Mouse (Mus musculus) G1E (cell line): Measurements from ENCODE around the gene F5. TPM values are rescaled to one million over a fixed set of nuclear protein-coding genes. Genes with fewer than 3 reads are reported as not detected.

Source experiments
- ATAC-seq: 2 replicates; pipeline ENCODE4 v1.8.0; 2016; ENCODE audit warnings: mild to moderate bottlenecking; ENCODE audit not compliant: insufficient number of reproducible peaks, poor library complexity, low FRiP score, severe bottlenecking; ENCODE audit errors: extremely low read depth
- DNase-seq: peaks from one replicate; pipeline ENCODE4 v3.0.0; 2012; ENCODE audit warnings: low spot score
- H3K27me3 ChIP-seq: 2 replicates; pipeline ENCODE4 v1.6.1; 2012; ENCODE audit warnings: mild to moderate bottlenecking, low read length, inconsistent platforms; ENCODE audit not compliant: insufficient read depth
- H3K36me3 ChIP-seq: replicated peaks from 2 replicates; pipeline ENCODE3; 2012; ENCODE audit warnings: mild to moderate bottlenecking, inconsistent platforms
- H3K4me1 ChIP-seq: 2 replicates; pipeline ENCODE4 v1.6.1; 2012; ENCODE audit warnings: low read depth, low read length, inconsistent platforms, mixed read lengths; ENCODE audit not compliant: insufficient read depth
- H3K4me3 ChIP-seq: 2 replicates; pipeline ENCODE4 v1.5.1; 2012; ENCODE audit warnings: low read depth, mild to moderate bottlenecking, inconsistent platforms, low read length, moderate library complexity, mixed read lengths
- H3K9me3 ChIP-seq: replicated peaks from 2 replicates; pipeline ENCODE4 v1.6.1; 2012; ENCODE audit warnings: inconsistent platforms
- CTCF ChIP-seq: IDR thresholded peaks from 2 replicates; pipeline ENCODE4 v1.5.1; 2012; ENCODE audit warnings: low read depth, low read length, inconsistent platforms, mixed read lengths
- GATA1 ChIP-seq: IDR thresholded peaks from 2 replicates; pipeline ENCODE4 v1.6.1; 2012; ENCODE audit warnings: borderline replicate concordance, low read length, inconsistent platforms, mixed read lengths
- GATA2 ChIP-seq: IDR thresholded peaks from 2 replicates; pipeline ENCODE4 v1.6.1; 2012; ENCODE audit warnings: low read depth, low read length, inconsistent platforms, borderline replicate concordance
- POLR2AphosphoS5 ChIP-seq: IDR thresholded peaks from 2 replicates; pipeline ENCODE4 v1.6.1; 2012; ENCODE audit warnings: low read depth, low read length, inconsistent platforms; ENCODE audit not compliant: insufficient replicate concordance
- TAL1 ChIP-seq: conservative IDR thresholded peaks from 2 replicates; pipeline ENCODE4 v1.6.1; 2012; ENCODE audit warnings: low read depth, low read length, inconsistent platforms, mixed read lengths
- polyA plus RNA-seq: library from polyadenylated mRNA; stranded (reverse); fragments of >175 nt; gene quantifications from 2 replicates; pipeline ENCODE4 v1.2.3, GENCODE M21; 2012
- total RNA-seq, 2 experiments: library from RNA; stranded (forward) in 1 of 2; stranded (reverse) in 1 of 2; fragments of 200-1000 nt in 1 of 2; fragments of >200 nt in 1 of 2; fragmentation: Nextera tagmentation in 1 of 2; gene quantifications; 2 replicates each; pipeline ENCODE4 v1.2.3; 2014 to 2017

Gene F5
- total and polyA plus RNA-seq, 3 experiments: 0.01 to 0.05 TPM; not detected in 1

GRCm38 (mm10) chr1:164249332-164249711 is 97.7 kb downstream of the F5 start:
- H3K4me1 ChIP-seq: peaks cover 48% of the 10 kb centered on the region

DNA sequence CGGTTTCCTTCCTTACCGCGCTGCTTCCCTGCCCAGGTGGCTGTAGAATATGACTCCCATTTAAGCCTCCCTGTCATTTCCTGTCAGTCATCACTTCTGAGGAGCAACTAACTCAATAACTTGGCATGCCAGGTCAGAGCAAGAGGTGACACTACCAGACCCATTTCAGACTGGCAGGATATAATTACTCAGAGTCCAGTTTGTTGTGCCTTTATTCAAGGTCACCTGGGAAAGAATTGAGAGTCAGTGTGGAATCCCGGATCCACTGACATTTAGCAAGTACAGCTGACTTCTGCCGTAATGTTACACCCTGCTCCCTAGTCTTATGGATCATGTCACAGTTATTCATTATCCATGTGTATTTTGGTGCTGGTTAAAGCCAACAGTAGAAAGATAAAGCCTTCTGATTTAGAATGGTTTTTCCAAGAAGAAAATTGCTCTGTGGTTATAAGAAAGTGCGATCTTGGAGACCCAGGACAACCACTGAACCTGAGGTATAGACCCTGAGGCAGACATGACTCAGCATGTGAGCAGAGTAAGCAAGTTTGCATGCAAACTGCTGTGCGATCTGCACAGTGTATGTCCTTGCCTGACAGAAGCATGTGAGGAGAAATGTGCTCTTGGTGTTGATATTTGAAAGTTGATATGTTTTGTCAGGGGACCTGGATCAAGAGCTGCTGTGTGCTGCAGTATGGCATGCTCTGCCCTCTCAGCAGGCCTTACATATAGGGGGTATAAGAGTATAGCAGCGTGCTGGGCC is 98.9 kb downstream of the F5 start:
- peaks cover 24% of the 10 kb centered on the region for H3K36me3 ChIP-seq
- TF ChIP-seq CTCF (no peak), TAL1 (no peak), GATA2 (no peak), POLR2AphosphoS5 (no peak), GATA1 (no peak)
- ATAC-seq: peak; percentile 50
- H3K9me3 ChIP-seq: no peaks in the 10 kb centered on the region
- H3K4me1 ChIP-seq: peaks cover 57% of the 10 kb centered on the region
- peak; percentile 30 for DNase-seq
- peak overlapping the region; percentile 92 for H3K4me3 ChIP-seq
- no peaks in the 10 kb centered on the region for H3K27me3 ChIP-seq

More at GRCm38 (mm10) chr1:164249332-164249711, 97.7 kb downstream of the F5 start:
- H3K36me3 ChIP-seq: peaks cover 14% of the 10 kb centered on the region
- TF ChIP-seq CTCF: no peak
- no peak for TF ChIP-seq TAL1
- no peak for TF ChIP-seq POLR2AphosphoS5
- no peak for TF ChIP-seq GATA1
- no peak for TF ChIP-seq GATA2
- ATAC-seq (no peak), DNase-seq (no peak)
- H3K9me3 ChIP-seq: no peaks in the 10 kb centered on the region
- H3K4me3 ChIP-seq: peak overlapping the region; percentile 92
- H3K27me3 ChIP-seq: no peaks in the 10 kb centered on the region

- ATAC-seq: no peak
Observed at GRCm38 (mm10) chr1:164251438-164251837, 99.8 kb downstream of the F5 start.

GRCm38 (mm10) chr1:164252551-164252950 is 100.9 kb downstream of the F5 start:
- Histone ChIP-seq H3K9me3 (no peaks in the 10 kb centered on the region), H3K4me1 (peaks cover 51% of the 10 kb centered on the region), H3K36me3 (peaks cover 41% of the 10 kb centered on the region), H3K4me3 (no peak overlapping the region), H3K27me3 (no peaks in the 10 kb centered on the region)
- ATAC-seq (no peak), DNase-seq (no peak)
- no peak for TF ChIP-seq GATA2
- TF ChIP-seq POLR2AphosphoS5: no peak
- TF ChIP-seq GATA1: no peak
- no peak for TF ChIP-seq TAL1
- TF ChIP-seq CTCF: no peak

More at GRCm38 (mm10) chr1:164251438-164251837, 99.8 kb downstream of the F5 start:
- Histone ChIP-seq H3K4me3 (no peak overlapping the region; the same call in 1 of the 2 replicates), H3K9me3 (no peaks in the 10 kb centered on the region), H3K36me3 (peaks cover 30% of the 10 kb centered on the region), H3K4me1 (peaks cover 57% of the 10 kb centered on the region), H3K27me3 (no peaks in the 10 kb centered on the region)
- TF ChIP-seq POLR2AphosphoS5 (no peak), TAL1 (no peak), GATA2 (no peak), CTCF (no peak), GATA1 (no peak)
- no peak for DNase-seq

DNA sequence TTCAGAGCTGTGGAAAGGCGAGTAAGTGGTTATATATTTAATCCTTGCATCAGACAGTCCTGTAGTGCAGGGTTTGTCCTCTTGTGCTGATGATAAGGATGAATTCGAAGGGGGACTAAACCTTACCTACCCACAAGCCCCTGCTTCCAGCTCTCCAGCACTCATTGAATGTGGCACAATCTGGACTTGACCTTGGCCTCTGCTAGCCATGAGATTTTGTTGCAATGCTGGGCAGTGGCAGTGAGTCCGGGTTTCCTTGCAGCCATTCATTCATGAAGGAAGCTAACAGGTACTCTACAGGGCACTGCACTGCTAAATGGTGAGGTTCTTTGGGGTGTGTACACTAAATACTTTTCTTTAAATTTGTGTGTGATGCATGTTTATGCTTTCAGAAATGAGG is 103.2 kb downstream of the F5 start:
- peaks cover 62% of the 10 kb centered on the region for H3K36me3 ChIP-seq
- DNase-seq: no peak
- no peak for TF ChIP-seq GATA1
- TF ChIP-seq TAL1: no peak
- no peak for TF ChIP-seq POLR2AphosphoS5
- no peak for TF ChIP-seq GATA2
- TF ChIP-seq CTCF: no peak
- no peak overlapping the region for H3K4me3 ChIP-seq
- H3K4me1 ChIP-seq: peaks cover 51% of the 10 kb centered on the region
- H3K9me3 ChIP-seq: no peaks in the 10 kb centered on the region
- H3K27me3 ChIP-seq: no peaks in the 10 kb centered on the region
- no peak for ATAC-seq

DNA sequence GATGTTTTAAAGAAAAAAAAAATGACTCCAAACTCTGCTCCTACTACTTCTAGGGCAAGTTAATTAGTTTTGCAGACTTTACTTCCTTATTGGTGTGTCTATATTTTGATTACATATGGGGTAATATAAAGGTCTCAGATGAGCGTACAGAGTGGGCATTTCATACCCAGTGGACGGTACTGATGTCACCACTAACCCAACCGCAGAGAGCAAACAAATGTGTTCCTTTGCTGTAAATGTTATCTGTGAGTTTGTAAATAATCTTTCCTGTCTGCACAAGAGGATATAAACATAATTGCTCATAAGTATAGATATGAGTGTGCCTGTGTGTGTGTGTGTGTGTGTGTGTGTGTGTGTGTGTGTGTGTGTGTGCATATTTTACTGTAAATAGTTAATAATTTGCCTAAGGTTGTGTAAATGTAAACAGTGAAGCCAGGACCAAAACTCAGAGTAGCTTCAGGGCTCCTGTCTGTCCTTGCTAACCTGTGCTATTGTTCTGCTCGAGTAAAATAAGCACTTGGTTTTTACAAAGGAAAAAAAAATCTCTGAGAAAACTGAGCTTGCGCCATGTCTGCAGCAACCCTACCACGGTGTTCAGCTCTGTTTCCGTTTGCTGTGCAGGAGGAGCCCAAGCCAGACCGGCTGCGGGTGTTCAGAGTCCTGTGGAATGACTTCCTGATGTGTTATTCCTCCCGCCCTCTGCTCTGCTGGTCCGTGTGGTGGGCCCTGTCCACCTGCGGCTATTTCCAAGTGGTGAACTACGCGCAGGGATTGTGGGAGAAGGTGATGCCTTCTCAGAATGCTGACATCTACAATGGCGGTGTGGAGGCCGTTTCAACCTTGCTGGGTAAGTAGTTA is 108.8 kb downstream of the F5 start:
- TF ChIP-seq GATA1 (no peak), TAL1 (no peak), POLR2AphosphoS5 (no peak), CTCF (no peak), GATA2 (no peak)
- H3K9me3 ChIP-seq: no peaks in the 10 kb centered on the region
- ATAC-seq (no peak), DNase-seq (no peak)
- no peak overlapping the region for H3K4me3 ChIP-seq
- H3K27me3 ChIP-seq: no peaks in the 10 kb centered on the region
- peaks cover 2% of the 10 kb centered on the region; the same call in 1 of the 2 replicates for H3K4me1 ChIP-seq
- H3K36me3 ChIP-seq: peaks cover 89% of the 10 kb centered on the region
